Mouse (Mus musculus): ENCODE measurements around the gene Tcn2.

- TF ChIP-seq POLR2A (IDR thresholded peaks at IDR 0.05; ENCODE audit: borderline replicate concordance, low read depth, low read length): no peak
- TF ChIP-seq CTCF (IDR thresholded peaks at IDR 0.05; ENCODE audit: low read depth, low read length): no peak
Observed at GRCm38 (mm10) chr11:3931511-3932211, at the start of gene Tcn2.

All from bone marrow macrophage, adult 2 months (primary cell).